Mouse (Mus musculus) heart, embryonic 12.5 days (tissue): ENCODE measurements around the gene Gm17545. TPM values are rescaled to one million over a fixed set of nuclear protein-coding genes. Genes with fewer than 3 reads are reported as not detected.
A peak's percentile ranks its signal among the peaks of the same experiment; 100 is the strongest.

Experiments used
- ATAC-seq: fragments of 200-750 bp; cut with Nextera tagmentation; 2 replicates; pipeline ENCODE4 v1.8.0; 2017; ENCODE audit warnings: moderate TSS enrichment, moderate library complexity; ENCODE audit not compliant: insufficient number of reproducible peaks, low FRiP score
- H3K27ac ChIP-seq: fragments of 300-500 bp; sonication (generic); 2 replicates; pipeline ENCODE4 v1.5.1; 2016; ENCODE audit warnings: mild to moderate bottlenecking, moderate library complexity; ENCODE audit not compliant: poor library complexity, severe bottlenecking
- H3K27me3 ChIP-seq: fragments of 300-500 bp; sonication (generic); replicated peaks from 2 replicates; pipeline ENCODE4 v1.6.1; 2016; ENCODE audit warnings: mild to moderate bottlenecking, moderate library complexity
- H3K36me3 ChIP-seq: fragments of 300-500 bp; sonication (generic); 2 replicates; pipeline ENCODE4 v1.6.1; 2016; ENCODE audit warnings: mild to moderate bottlenecking, moderate library complexity
- H3K4me1 ChIP-seq: fragments of 300-500 bp; sonication (generic); replicated peaks from 2 replicates; pipeline ENCODE4 v1.6.1; 2016; ENCODE audit warnings: mild to moderate bottlenecking
- H3K4me2 ChIP-seq: fragments of 300-500 bp; sonication (generic); 2 replicates; pipeline ENCODE4 v1.6.1; 2016; ENCODE audit warnings: mild to moderate bottlenecking, moderate library complexity
- H3K4me3 ChIP-seq: fragments of 300-500 bp; sonication (generic); 2 replicates; pipeline ENCODE4 v1.5.1; 2016; ENCODE audit warnings: mild to moderate bottlenecking
- H3K9ac ChIP-seq: fragments of 300-500 bp; sonication (generic); 2 replicates; pipeline ENCODE4 v1.6.1; 2016; ENCODE audit warnings: mild to moderate bottlenecking, moderate library complexity
- H3K9me3 ChIP-seq: fragments of 300-500 bp; sonication (generic); replicated peaks from 2 replicates; pipeline ENCODE4 v1.6.1; 2016; ENCODE audit warnings: mild to moderate bottlenecking, moderate library complexity
- WGBS: fragments of 180-500 bp; shearing (Covaris S2); methylation state at CpG from one replicate; pipeline ENCODE4 v1.1.7; 2016; 5-methylcytosine and 5-hydroxymethylcytosine counted together
- polyA plus RNA-seq: library from polyadenylated mRNA; unstranded; fragments of >200 nt; fragmentation: Nextera tagmentation; extraction: Ambion mirVana; gene quantifications from 2 replicates; pipeline ENCODE4 v1.2.1, GENCODE M21; 2016

Gm17545 gene
- polyA plus RNA-seq, 1 experiment from 2014 or later: not detected

DNA sequence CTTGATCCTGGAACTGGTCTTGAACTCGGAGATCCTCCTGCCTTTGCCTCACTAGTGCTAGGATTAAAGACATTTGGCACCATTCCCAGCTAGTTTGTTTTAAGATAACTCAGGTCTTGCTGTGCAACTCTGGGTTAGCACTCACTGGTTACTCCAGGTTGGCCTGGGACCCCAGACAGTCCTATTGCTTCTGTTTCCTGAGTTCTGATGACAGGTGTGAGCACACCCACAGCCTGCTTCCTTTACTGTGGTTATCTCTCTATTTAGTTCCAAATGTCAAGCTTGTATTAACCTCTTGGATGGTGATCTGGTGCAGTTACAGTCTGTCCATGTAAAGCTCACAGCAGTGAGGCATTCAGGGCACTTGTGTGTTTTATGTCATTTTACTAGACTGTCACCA is 30.6 kb upstream of the Gm17545 start:
- WGBS: 38% methylated on average over 1 of the region's 1 CpGs
- Histone ChIP-seq H3K27ac (no peak overlapping the region), H3K36me3 (no peaks in the 10 kb centered on the region), H3K4me2 (no peak overlapping the region), H3K4me1 (peaks cover 22% of the 10 kb centered on the region), H3K9ac (no peak overlapping the region), H3K27me3 (no peaks in the 10 kb centered on the region), H3K4me3 (no peak overlapping the region), H3K9me3 (no peaks in the 10 kb centered on the region)
- ATAC-seq: no peak

DNA sequence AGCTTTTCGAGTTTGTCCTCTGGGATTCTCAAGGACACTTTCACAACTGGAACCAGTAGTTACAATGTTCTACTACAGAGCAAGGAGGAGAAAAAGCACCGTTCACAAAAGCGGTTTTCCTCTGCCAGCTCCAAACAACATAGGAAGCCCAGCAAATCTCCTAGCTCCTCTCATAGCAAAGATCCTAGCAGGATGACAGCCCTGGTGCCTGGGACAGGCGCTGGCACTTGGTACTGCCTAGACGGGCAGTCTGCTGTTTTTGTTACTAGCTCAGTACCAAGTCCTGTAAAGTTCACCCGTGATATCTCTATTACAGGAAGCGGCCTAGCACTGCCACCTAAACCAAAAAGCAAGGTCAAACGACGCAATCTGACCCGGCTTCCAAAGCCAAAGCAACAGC is 29.9 kb upstream of the Gm17545 start:
- Histone ChIP-seq H3K4me3 (no peak overlapping the region), H3K27me3 (no peaks in the 10 kb centered on the region), H3K9ac (no peak overlapping the region; the same call in 1 of the 2 replicates), H3K27ac (peak overlapping the region; percentile 52), H3K9me3 (no peaks in the 10 kb centered on the region), H3K4me1 (peaks cover 24% of the 10 kb centered on the region), H3K4me2 (no peak overlapping the region), H3K36me3 (no peaks in the 10 kb centered on the region)
- no peak for ATAC-seq
- 54% methylated on average over 10 of the region's 10 CpGs for WGBS

DNA sequence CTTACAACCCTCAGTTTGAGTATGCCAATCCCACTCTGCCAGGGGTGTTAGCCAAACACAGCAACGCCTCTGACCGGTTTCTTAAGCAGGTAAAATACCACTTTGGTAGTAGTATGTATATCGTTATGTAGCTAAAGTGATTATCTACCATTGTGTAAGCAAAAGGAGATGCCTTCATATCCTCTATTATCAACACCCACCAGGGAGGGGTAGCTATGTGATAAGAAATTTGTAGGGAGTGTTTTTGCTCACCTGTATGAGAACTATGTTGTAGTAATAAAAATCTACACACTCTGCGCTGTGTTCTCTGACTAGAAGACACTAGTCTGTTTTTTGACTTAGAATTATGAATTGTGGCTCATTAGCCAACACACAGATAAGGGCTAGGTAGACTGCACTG is 29.4 kb upstream of the Gm17545 start:
- WGBS: 84% methylated on average over 4 of the region's 4 CpGs

DNA sequence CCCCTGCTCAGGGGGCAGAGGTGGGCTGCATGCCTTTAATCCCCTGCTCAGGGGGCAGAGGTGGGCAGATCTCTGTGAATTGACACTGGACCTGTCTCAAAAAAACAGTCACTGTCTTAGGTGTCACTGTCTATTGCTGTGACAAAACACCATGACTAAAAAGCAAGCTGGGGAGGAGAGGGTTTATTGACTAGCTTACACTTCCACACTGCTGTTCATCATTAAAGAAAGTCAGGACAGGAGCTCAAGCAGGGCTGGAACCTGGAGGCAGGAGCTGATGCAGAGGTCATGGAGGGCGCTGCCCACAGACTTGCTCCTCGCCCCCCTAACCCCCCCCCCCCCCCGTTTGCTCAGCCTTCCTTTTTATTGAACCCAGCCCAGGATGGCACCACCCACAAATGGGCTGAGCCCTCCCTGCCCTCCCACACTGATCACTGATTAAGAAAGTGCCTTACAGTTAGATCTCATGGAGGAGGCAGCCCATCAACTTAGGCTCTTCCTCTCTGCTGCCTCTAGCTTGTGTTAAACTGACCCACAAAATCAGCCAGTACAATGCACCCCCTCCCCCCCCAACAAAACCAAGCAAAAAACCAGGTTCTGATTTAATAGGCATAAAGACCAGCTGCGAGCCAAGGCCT is 25.9 kb upstream of the Gm17545 start:
- WGBS: 58% methylated on average over 4 of the region's 4 CpGs
- no peak overlapping the region for H3K9ac ChIP-seq
- H3K4me3 ChIP-seq: no peak overlapping the region
- 0 out of 2 replicates have a peak, but pooled peaks cover 5% of the 10 kb centered on the region for H3K9me3 ChIP-seq
- no peaks in the 10 kb centered on the region for H3K36me3 ChIP-seq
- H3K27me3 ChIP-seq: no peaks in the 10 kb centered on the region
- H3K4me2 ChIP-seq: no peak overlapping the region
- no peak for ATAC-seq
- H3K4me1 ChIP-seq: peaks cover 22% of the 10 kb centered on the region
- H3K27ac ChIP-seq: no peak overlapping the region

More for the DNA sequence above, 29.4 kb upstream of the Gm17545 start:
- no peak overlapping the region for H3K4me3 ChIP-seq
- H3K4me2 ChIP-seq: no peak overlapping the region
- no peaks in the 10 kb centered on the region for H3K27me3 ChIP-seq
- no peaks in the 10 kb centered on the region for H3K9me3 ChIP-seq
- H3K4me1 ChIP-seq: peaks cover 25% of the 10 kb centered on the region
- H3K9ac ChIP-seq: no peak overlapping the region
- no peak overlapping the region for H3K27ac ChIP-seq
- no peaks in the 10 kb centered on the region for H3K36me3 ChIP-seq
- ATAC-seq: no peak

DNA sequence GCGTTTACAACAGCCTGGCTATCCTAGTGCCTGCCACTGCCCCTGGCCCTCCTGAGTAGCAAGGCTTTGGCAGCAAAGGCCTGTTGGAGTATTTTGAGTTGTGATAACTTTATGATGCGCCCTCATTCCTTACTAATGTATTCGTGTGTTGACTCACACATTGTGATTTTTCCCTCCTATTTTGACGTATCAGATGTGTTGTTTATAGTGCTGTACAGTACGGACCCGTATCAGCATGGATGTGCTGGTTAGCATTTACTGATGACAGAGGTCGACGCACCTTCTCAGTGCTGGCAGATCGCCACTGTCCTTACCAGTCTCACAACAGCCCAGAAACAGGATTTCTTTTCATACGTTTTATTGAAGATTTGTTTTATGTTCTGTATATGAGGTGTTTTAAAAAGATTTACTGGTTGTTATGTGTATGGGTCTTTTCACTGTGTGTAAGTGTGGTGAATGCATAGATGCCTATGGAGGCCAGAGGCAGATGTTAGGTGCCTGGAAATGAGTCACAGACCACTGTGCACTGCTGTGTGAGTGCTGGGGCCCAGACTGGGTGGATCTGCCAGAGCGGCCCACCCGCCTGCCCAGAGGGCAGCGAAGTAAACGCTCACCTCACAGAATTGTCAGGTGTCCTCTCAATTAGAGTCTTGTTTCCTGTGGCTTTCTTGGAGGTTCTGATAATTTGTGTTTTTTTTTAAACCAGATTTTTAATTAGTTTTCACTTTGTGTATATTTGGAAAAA is 25.3 kb upstream of the Gm17545 start:
- ATAC-seq: no peak
- WGBS: 79% methylated on average over 14 of the region's 14 CpGs
- no peaks in the 10 kb centered on the region for H3K27me3 ChIP-seq
- H3K9ac ChIP-seq: no peak overlapping the region
- H3K27ac ChIP-seq: no peak overlapping the region
- H3K36me3 ChIP-seq: no peaks in the 10 kb centered on the region
- no peak overlapping the region for H3K4me2 ChIP-seq
- H3K9me3 ChIP-seq: 0 out of 2 replicates have a peak, but pooled peaks cover 5% of the 10 kb centered on the region
- no peak overlapping the region for H3K4me3 ChIP-seq
- H3K4me1 ChIP-seq: peaks cover 15% of the 10 kb centered on the region

DNA sequence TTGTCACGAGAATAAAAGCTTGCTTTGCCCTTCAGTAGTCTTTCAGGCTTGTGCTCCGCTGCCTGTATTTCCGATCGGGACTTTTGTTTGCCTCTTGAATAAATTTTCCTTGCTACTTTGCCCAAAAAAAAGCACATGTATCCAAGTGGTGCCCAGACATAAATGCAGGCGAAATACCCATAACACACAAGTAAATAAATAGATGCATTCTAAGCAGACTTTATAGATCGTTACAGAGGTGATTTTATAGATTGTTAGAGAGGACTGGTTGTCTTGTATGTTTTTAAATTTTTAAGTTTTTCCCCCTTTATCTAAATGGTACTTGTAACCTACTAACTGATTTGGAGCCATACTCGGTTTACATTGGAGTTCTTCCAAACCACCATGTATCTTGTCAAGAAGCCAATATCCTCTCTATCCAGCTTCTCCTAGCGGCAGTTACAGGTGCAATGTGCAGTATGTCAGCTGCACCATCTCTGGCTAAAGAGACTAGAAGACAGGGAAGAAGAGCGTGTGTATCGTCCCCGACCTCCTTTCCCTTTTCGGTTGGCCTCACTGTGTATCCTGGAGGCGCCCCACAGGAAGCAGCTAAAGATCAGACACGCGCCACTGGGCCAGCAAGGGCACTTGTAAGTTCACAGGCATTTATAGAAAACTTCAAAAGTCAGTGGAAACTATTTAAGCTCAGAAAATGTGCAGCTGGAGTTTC is 24.4 kb upstream of the Gm17545 start:
- Histone ChIP-seq H3K36me3 (no peaks in the 10 kb centered on the region), H3K9me3 (0 out of 2 replicates have a peak, but pooled peaks cover 5% of the 10 kb centered on the region), H3K27me3 (no peaks in the 10 kb centered on the region), H3K4me1 (peaks cover 7% of the 10 kb centered on the region), H3K4me2 (peak overlapping the region; percentile 29; the same call in 1 of the 2 replicates), H3K9ac (no peak overlapping the region), H3K4me3 (no peak overlapping the region), H3K27ac (no peak overlapping the region)
- 63% methylated on average over 15 of the region's 15 CpGs for WGBS
- ATAC-seq: no peak

DNA sequence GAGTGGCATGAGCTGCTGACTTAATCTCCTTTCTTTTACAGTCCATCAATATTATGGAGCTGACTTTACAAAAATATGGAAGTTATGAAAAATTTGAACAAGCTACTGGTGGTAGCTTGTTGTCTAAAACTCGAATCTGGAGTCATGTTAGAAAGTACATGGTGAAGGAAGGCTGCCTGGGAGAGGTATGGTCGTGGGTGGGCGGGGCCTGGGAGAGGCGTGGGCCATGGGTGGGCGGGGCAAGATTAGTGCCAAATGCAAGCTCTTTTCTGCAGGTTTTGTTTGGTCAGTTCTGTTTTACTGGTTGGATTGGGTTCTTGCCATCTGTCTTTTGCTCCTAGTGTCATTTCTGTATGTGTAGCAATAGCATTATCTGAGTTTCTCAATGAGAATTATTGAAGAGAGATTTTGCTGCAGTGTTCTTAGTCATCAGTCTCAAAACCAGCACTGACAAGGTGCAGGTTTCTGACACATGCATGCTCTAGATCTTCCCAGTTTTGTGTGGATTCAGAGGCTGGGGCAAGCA is 23.7 kb upstream of the Gm17545 start:
- ATAC-seq: no peak
- no peak overlapping the region for H3K4me3 ChIP-seq
- no peaks in the 10 kb centered on the region for H3K36me3 ChIP-seq
- 0 out of 2 replicates have a peak, but pooled peaks cover 5% of the 10 kb centered on the region for H3K9me3 ChIP-seq
- H3K27ac ChIP-seq: no peak overlapping the region
- 34% methylated on average over 5 of the region's 5 CpGs for WGBS
- 0 out of 2 replicates have a peak overlapping the region, but pooled peaks have one; percentile 29 for H3K4me2 ChIP-seq
- no peaks in the 10 kb centered on the region for H3K27me3 ChIP-seq
- H3K9ac ChIP-seq: no peak overlapping the region
- peaks cover 7% of the 10 kb centered on the region for H3K4me1 ChIP-seq

DNA sequence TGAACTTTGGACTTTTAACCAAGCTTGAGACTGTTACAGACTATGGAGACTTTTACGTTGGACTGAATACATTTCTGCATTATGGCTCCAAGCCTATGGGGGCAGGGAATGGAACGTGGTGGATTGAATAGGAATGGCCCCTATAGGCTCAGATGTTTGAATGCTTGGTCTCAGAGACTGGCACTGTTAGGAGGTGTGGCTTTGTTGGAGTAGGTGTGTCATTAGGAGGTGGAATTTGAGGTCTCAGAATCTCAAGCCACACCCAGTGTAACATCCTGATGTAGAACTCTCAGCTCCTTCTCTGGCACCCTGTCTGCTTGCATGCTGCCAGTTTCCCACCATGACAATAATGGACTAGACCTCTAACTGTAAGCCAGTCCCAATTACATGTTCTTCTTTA is 20.9 kb upstream of the Gm17545 start:
- Histone ChIP-seq H3K36me3 (no peaks in the 10 kb centered on the region), H3K4me2 (no peak overlapping the region), H3K9ac (no peak overlapping the region), H3K9me3 (0 out of 2 replicates have a peak, but pooled peaks cover 5% of the 10 kb centered on the region), H3K4me3 (no peak overlapping the region), H3K27ac (no peak overlapping the region), H3K27me3 (no peaks in the 10 kb centered on the region), H3K4me1 (peaks cover 7% of the 10 kb centered on the region)
- ATAC-seq: no peak
- WGBS: 80% methylated on average over 2 of the region's 2 CpGs

DNA sequence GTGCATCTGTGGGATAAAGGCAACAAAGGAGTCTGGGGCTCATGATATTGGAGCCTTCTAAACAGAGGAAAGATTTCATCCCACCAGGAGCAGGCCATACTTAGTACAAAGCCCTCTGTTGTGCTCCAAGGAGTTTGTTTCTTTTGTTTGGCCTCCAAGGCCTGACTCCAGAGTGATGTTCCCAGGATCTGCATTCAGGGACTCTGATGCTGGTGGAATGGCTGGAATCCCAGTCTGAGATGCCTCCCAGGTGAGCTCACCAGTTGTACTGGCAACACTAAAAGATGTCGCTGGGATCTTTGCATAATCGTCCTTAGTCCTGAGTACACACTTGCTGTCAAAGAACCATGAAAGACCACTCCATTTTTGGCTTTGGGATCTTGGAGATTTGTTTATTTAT is 20.0 kb upstream of the Gm17545 start:
- Histone ChIP-seq H3K4me3 (no peak overlapping the region), H3K4me1 (peaks cover 5% of the 10 kb centered on the region), H3K4me2 (no peak overlapping the region), H3K27me3 (no peaks in the 10 kb centered on the region), H3K9me3 (0 out of 2 replicates have a peak, but pooled peaks cover 5% of the 10 kb centered on the region), H3K36me3 (no peaks in the 10 kb centered on the region), H3K9ac (no peak overlapping the region), H3K27ac (no peak overlapping the region)
- WGBS: 72% methylated on average over 2 of the region's 2 CpGs
- ATAC-seq: no peak

DNA sequence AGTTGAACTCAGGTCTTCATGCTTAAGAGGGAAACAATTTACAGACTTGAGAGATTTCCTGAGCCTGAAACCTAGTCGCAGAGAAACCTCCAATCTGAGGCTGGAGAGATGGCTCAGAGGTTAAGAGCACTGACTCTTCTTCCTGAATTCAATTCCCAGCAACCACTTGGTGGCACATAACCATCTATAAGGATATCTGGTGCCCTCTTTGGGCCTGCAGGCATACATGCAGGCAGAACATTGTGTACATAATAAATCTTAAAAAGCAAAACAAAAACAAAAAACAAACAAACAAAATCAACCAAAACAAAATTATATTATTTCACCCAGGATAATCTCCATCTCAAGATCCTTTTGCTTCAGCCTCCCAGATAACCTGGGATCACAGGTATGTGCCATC is 15.3 kb upstream of the Gm17545 start:
- Histone ChIP-seq H3K4me3 (no peak overlapping the region), H3K4me1 (no peaks in the 10 kb centered on the region), H3K9me3 (peaks cover 5% of the 10 kb centered on the region), H3K4me2 (no peak overlapping the region), H3K27ac (no peak overlapping the region), H3K9ac (no peak overlapping the region), H3K36me3 (peaks cover 5% of the 10 kb centered on the region; the same call in 1 of the 2 replicates), H3K27me3 (no peaks in the 10 kb centered on the region)
- no peak for ATAC-seq
- WGBS: 51% methylated on average over 1 of the region's 1 CpGs

DNA sequence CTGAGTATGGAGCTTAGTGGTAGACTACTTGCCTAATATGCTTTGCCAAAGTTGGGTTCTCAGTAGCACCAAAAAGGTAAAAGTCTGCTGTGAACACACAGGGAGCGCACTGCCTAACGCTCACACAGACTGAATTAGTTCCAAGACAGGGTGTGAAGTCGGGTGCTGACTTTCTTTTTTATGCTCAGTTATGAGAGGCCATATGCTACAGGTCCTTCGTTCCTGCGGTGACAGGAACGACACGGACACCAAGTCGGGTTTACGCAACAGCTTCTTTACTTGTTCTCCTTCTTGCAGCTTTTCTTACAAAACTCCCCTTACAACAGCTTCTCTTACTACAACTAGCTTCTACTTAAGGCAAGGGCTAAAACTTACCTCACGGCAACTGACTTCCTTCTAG is 10.9 kb upstream of the Gm17545 start:
- ATAC-seq: no peak
- H3K4me1 ChIP-seq: no peaks in the 10 kb centered on the region
- H3K9ac ChIP-seq: no peak overlapping the region
- 92% methylated on average over 10 of the region's 10 CpGs for WGBS
- no peaks in the 10 kb centered on the region for H3K27me3 ChIP-seq
- H3K36me3 ChIP-seq: peaks cover 29% of the 10 kb centered on the region
- no peak overlapping the region for H3K4me3 ChIP-seq
- H3K9me3 ChIP-seq: peaks cover 5% of the 10 kb centered on the region
- no peak overlapping the region for H3K27ac ChIP-seq
- no peak overlapping the region for H3K4me2 ChIP-seq
